Mouse (Mus musculus): ENCODE data around the gene Nt5c2. TPM values are rescaled to one million over a fixed set of nuclear protein-coding genes. Genes with fewer than 3 reads are reported as not detected.

Nt5c2 gene
- 48.2 and 55.6 TPM in 2 replicates for polyA plus RNA-seq (2015; fragmentation: Nextera tagmentation; extraction: Ambion mirVana)

GRCm38 (mm10) chr19:47014447-47015381 is at the start of gene Nt5c2, which contains the start of gene Ina:
Gene Nt5c2 (minus strand): TSS chr19:47015153.
Gene Ina (plus strand): TSS chr19:47014698.

GRCm38 (mm10) chr19:47050271-47051032 is 35.5 kb upstream of the Nt5c2 start, which contains the start of gene Pcgf6:
Gene Pcgf6 (minus strand): TSS chr19:47050906.

Other genes starting within 250 kb of the Nt5c2 start
- gene Ina, start 455 bp downstream of the Nt5c2 start, polyA plus RNA-seq (2015; fragmentation: Nextera tagmentation; extraction: Ambion mirVana), result 0.11 and 0.14 TPM in 2 replicates
- gene Pcgf6, start 35.8 kb upstream of the Nt5c2 start, polyA plus RNA-seq (2015; fragmentation: Nextera tagmentation; extraction: Ambion mirVana), result 8.2 and 8.9 TPM in 2 replicates
- 1.5 TPM in 2 replicates for gene Taf5, start 52.6 kb upstream of the Nt5c2 start, polyA plus RNA-seq (2015; fragmentation: Nextera tagmentation; extraction: Ambion mirVana)
- 1,773 and 2,057 TPM in 2 replicates for gene Usmg5, start 75.5 kb upstream of the Nt5c2 start, polyA plus RNA-seq (2015; fragmentation: Nextera tagmentation; extraction: Ambion mirVana)
- 4.2 and 4.4 TPM in 2 replicates for gene Pdcd11, start 75.6 kb upstream of the Nt5c2 start, polyA plus RNA-seq (2015; fragmentation: Nextera tagmentation; extraction: Ambion mirVana)
- gene Calhm2, start 123.1 kb upstream of the Nt5c2 start, polyA plus RNA-seq (2015; fragmentation: Nextera tagmentation; extraction: Ambion mirVana), result 5.7 and 6.2 TPM in 2 replicates
- not detected in 2 replicates for gene Calhm1, start 129.1 kb upstream of the Nt5c2 start, polyA plus RNA-seq (2015; fragmentation: Nextera tagmentation; extraction: Ambion mirVana)
- not detected in 2 replicates for gene Calhm3, start 142.6 kb upstream of the Nt5c2 start, polyA plus RNA-seq (2015; fragmentation: Nextera tagmentation; extraction: Ambion mirVana)
- gene Neurl1a, start 163.7 kb upstream of the Nt5c2 start, polyA plus RNA-seq (2015; fragmentation: Nextera tagmentation; extraction: Ambion mirVana), result 9.6 and 13.2 TPM in 2 replicates

Measured in urinary bladder, postnatal 0 days (tissue).